Mouse (Mus musculus): ENCODE results near the gene Entr1.

Gene Entr1

DNA sequence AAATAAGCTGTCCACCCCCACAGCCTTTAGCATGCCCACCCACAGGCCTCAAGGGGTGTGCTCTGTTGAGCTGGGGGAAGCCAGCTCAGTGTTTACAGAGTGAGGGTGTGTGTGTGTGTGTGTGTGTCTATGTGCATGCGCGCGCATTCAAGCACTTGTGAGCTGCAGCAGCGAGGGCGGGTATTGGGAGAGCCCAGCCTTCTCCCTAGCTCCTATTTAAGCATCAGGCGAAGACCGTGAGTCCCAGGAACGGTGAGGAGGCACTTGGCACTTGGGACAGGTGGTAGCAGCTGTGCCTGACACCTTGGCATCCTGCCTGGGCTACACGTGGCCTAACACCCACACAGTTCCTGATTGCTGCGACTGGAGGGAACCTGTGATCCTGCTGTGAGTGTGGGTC is 47.1 kb downstream of the Entr1 start:
- DNase-seq = no peak

DNA sequence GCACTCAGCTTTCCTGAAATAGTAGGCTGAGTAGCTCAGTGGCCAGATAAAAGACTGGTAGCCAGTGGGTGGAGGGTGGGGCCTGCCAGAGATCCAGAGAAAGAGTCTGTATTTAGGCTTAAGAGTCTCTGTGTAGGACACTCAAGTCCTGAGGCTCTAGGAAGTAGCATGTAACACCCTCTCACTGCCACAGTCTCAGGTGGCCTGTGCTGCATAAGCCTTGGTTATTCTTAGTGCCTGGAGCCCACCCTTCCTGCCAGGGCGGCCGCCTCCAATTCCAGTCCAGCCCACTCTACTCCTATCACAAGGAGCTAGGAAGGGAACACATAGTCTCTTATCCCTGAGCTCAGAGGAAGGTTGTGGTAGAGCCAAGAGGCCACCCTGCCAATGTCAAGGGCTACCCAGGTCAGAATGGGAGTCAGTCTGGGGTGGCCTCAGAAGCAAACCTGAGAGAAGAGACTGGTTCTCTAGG is 47.6 kb downstream of the Entr1 start:
- no peak for DNase-seq

DNA sequence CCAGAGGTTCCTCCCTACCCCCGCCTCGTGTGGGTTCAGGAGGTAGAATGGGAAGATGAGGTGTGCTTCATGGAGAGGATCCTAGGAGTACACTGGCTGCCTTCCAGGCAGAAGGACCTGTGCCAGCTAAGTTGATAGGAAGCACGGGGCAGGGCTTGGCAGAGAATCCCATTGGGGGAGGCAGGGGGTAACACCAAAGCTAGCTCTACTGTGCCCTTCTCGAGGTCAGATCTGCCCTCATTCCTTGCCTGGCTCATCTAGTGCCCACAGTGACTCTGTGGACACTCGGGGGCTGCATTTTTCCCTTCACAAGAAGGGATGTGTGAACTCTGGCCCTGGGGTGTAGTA is 49.9 kb downstream of the Entr1 start:
- no peak for DNase-seq

DNA sequence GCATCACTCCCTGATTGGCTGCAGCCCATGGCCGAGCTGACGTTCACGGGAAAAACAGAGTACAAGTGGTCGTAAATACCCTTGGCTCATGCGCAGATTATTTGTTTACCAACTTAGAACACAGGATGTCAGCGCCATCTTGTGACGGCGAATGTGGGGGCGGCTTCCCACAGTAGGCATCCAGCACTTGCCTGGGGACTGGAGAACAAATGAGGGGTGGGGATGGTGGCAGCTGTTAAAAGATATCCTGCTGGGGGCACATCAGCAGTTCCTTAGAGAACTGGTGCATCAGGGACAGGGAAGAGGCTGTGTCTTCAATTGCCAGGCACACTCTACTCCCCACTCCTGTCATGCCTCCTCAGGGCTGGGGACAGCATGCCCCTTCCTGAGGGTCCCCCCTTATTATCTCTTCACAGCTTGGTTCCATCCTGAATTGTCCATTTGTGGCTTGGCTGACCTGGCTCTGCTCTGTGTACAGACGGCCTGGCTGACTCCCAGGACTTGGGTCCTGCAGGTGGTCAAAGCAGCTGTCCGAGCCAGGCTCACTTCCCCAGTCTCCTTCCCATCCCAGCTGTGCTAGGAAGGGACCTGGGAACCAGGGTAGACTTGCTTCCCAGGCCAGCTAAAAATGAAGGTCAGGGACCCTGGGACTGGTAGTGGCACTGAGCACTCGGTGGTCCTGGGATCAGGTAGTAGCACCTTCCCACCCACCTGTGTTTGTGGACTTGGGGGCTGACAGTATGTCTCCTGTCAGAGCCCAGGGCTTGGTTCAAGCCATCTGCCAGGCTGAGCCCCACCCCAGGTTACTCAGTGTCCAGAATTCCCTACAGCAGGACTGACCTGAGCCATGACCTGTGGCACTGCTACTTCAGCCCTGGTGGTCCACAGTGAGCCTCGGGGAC is 50.6 kb downstream of the Entr1 start:
- DNase-seq = no peak

All from spleen, adult 18-20 months (tissue).